Mouse (Mus musculus): ENCODE measurements around the gene Fuca2.

DNA sequence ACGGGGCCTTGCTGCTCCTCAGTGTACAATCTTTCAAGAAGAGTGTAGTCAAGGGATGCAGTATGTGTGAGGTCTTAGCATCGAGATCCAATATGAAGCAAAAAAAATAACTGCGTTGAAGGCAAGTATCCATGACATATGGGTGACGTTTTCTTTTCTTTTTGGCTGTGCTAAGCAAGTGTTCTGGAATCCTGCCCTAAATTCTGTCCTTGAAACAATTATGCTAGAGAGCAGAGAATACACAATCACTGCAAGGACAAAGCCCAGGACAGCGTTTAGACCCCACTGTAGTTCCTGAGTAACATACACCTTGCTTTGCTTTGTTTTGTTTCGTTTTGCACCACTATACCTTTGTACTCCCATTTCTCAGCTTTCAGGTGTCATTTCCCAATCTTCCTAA, 20.0 kb upstream of the Fuca2 start:
- TF ChIP-seq POLR2A (IDR thresholded peaks at IDR 0.05; ENCODE audit: extremely low read depth, insufficient read depth, low read length) (no peak), CTCF (IDR thresholded peaks at IDR 0.05; ENCODE audit: extremely low read depth, insufficient read depth, low read length) (no peak)
